Mouse (Mus musculus): ENCODE results near the gene Tars2.
"Not testable (repeated sequence)": the region's sequence is repeated elsewhere in the genome, so short reads cannot be mapped to it uniquely, and the experiment has no call there.

Tars2 gene

DNA sequence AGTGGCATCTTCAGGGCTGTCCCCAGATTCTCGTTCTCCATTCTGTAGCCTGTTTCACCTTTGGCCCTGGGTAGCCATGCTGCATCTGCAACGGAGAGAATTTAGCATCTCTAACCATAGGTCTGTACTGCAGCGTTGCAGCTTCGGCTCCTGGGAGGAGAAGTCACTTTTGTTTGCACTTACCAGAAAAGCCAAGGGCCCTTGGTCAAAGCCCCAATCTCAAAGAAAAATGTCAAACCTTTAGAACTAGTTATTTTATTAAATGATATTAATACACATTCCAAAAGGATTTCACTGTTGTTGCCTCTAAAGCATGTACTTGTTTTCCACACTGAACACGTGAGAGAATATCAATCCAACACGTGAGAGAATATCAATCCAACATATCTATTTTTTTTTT lies at the start of gene Tars2:
Gene Tars2, minus strand, starts transcription at position 101 of the 400 bp plus-strand sequence.
- no peak for DNase-seq

DNA sequence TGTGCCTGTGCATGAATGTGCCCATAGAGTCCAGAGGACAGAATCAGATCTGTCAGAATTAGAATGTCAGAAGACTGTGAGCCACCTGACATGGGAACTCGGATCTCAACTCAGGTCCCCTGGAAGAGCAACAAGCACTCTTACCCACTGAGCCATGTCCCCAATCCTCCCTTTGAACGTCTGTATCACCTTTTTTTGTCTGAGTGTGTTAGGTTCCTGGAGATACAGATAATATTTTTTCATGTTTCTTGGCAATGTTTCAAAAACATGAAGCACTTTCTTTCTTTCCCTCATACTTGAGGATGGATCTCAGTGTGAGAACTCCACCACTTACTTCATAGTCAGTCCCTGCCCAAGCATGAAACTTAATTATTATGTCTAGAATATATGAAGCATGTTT lies 48.4 kb upstream of the Tars2 start:
- DNase-seq: no peak

- not testable (repeated sequence) for DNase-seq
These were observed 47.6 kb upstream of the Tars2 start for GRCm38 (mm10) chr3:95807630-95808029.

GRCm38 (mm10) chr3:95806677-95807076 lies 46.7 kb upstream of the Tars2 start:
- no peak for DNase-seq

GRCm38 (mm10) chr3:95803851-95804250 lies 43.8 kb upstream of the Tars2 start:
- no peak for DNase-seq

- DNase-seq: no peak
These were observed 38.8 kb upstream of the Tars2 start for GRCm38 (mm10) chr3:95798756-95799155.

- no peak for DNase-seq
These were observed 34.3 kb upstream of the Tars2 start for GRCm38 (mm10) chr3:95794299-95794698.

GRCm38 (mm10) chr3:95793662-95794061 lies 33.7 kb upstream of the Tars2 start:
- DNase-seq: no peak

DNA sequence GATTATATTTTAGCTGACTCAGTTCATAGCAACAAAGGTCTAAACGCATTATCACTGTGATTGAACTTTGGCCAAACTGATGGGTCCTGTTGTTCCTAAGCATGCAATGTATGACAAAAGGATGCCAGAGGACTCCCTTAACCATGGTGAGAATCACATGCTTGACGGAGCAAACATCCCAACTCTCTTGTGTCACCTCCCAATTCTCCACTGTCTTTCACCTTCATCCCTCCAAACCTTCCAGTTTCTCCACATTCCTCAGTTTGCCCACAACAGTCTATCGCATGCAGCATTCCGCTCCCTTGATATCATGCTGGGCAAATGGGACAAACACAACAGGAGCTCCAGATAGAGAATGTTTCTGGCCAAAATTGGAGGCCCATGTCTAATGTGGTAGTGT lies 25.5 kb upstream of the Tars2 start:
- DNase-seq: no peak

GRCm38 (mm10) chr3:95771985-95772384 lies 12.0 kb upstream of the Tars2 start:
- peak in 1 of 2 experiments; percentile 31 for DNase-seq

- no peak for DNase-seq
These were observed 5.5 kb upstream of the Tars2 start for GRCm38 (mm10) chr3:95765534-95765933.

GRCm38 (mm10) chr3:95763811-95764210 lies 3.8 kb upstream of the Tars2 start:
- no peak for DNase-seq

DNA sequence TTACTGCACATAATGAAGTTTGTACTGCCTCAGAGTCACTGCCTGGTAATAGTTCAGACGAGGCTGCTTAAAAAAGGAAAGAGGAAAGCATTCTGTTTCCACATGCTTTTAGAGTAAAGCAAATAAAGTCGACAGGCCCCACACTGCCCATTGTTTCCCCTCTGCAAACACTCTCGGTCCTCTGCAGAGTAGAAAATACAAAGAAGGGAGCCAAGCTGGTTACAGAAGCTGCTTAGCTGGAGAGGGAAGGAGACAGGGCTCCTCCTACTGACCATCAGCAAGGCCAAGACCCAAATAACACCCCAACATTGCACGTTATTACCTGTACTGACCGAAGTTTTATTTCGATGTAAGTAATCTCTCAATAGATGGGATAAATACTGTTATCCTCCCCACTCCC lies 3.0 kb upstream of the Tars2 start:
- DNase-seq: no peak

DNA sequence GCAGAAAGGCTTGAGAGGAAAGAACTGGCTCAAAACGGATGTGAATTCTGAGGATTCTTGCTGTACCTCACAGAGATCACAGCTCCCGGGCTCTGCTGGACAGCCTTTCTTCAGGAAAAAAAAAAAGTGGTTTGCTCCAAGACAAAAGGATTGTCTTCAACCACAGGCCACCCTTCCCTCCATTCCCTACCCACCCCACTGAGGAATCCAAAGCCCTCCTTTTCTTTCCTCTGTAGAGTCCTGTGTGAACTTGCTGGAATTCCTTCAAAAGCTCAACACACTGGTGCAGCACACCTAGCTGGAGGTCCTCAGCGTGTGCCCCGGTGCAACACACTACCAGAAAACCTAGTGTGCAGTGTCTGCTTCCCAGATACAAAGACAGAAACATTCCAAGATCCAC lies 1.8 kb upstream of the Tars2 start:
- DNase-seq: no peak

GRCm38 (mm10) chr3:95760656-95761055 lies 650 bp upstream of the Tars2 start:
- DNase-seq: no peak

- no peak for DNase-seq
These were observed 1.4 kb downstream of the Tars2 start for GRCm38 (mm10) chr3:95758467-95759218.

DNA sequence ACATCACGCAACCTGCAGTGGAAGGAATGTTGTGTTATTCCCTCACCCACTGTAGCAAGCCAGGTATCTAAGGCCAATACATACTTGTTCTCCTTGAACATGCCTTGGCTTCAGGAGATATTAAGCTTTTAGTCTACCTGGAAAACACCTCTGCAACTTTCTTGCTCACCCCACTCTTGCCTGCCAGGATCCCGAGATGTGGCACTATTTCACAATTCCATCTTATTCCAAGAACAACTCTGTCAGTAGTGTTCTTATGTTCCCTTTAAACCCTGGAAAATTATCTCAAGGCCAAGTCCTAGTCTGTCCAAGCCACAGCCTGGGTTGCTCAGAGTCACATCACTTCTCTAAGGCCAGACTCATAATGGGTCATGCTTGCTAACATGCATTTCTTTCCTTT lies 3.2 kb downstream of the Tars2 start:
- DNase-seq: no peak

DNA sequence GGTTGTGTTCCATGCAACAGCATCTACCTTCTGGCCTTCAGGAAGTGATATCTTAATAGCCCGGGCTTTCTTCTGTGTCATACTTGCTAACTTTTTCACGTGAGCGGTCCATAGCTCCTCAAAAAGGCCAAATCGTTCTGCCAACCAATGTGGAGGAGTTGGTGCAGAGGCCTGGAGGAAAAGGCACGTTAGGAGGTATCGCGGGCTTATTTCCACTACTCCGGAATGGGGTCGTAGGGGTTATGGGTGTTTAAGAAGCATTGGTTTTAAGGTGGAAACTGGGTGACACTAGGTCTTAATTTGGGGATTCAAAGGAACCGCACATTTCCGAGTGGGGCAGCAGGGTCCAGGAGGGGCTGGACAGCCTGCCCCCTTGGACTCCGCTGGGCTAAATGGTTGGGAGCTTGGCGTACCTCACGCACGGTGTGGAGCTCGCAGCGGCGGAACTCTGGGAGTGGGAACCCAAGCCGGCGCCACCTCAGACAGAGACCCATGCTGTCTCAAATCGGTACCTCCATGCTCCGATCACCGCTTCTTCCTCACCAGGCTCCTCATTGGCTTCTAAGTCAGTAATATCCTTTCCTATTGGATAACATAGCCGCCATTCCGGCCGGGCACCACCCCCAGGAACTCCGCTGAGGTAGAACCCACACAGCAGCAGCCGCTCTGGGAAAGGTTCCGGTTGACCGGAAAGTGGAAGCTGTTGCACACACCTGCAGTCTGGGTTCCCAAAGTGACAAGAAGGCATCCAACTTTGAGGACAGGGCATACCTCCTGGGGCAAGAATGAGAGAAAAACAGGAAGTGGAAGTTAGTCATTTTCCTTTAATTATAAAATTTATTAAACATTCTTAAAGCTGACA lies 5.4 kb downstream of the Tars2 start:
- peak; percentile 95 for DNase-seq

DNA sequence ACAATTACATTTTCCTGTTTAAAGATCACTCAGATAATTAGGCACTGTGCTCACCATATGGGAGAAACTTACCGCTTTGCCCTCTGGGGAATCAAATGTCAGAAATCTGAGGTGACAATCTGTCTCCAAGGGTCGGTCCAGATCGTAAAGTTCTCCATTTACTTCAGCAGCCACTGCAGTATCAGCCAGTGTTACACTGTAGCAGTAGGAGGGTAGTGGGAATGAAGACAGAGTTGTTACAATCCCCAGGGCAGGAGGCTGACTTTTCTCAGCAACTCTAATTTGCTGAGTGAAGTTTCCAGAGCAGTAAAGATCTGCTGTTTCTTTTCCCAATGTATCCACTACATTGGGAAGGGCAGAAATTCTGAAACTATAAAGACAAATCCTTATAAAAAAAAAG lies 7.1 kb downstream of the Tars2 start:
- DNase-seq: no peak

DNA sequence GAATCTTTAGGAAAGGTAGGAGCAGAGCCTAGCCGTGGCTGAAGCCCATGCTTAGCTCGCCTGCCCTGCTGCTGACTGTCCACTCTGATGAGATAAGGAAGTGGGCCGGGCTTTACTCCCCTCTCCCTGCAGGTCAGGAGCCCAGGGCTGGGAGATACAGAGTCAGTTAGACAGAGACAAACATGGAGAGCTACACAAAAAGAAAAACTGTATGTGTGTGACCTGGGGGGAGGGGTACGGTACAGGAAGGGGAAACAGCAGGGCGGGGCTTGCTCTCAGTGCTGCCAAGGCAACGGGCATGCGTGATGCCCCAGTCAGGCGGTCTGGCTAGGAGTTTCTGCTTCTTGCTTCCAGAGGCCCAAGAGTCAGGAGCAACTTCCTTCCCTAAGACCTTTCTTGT lies 19.6 kb downstream of the Tars2 start:
- DNase-seq: no peak

- no peak for DNase-seq
These were observed 20.5 kb downstream of the Tars2 start, which contains the start of gene Ecm1 for GRCm38 (mm10) chr3:95739353-95740104. Ecm1 (minus strand) TSS chr3:95739569.

- DNase-seq: no peak
These were observed 24.8 kb downstream of the Tars2 start for GRCm38 (mm10) chr3:95735071-95735670.
